Mouse (Mus musculus) kidney, embryonic 14.5 days (tissue): ENCODE results near the gene Mks1. TPM values are rescaled to one million over a fixed set of nuclear protein-coding genes. Genes with fewer than 3 reads are reported as not detected.

Experiments
- ATAC-seq: fragments of 200-750 bp; cut with Nextera tagmentation; 2 replicates; pipeline ENCODE4 v1.8.0; 2017; ENCODE audit warnings: moderate number of reproducible peaks, mild to moderate bottlenecking, moderate TSS enrichment, moderate library complexity; ENCODE audit not compliant: low FRiP score, low TSS enrichment
- H3K27ac ChIP-seq: fragments of 300-500 bp; sonication (generic); 2 replicates; pipeline ENCODE4 v1.5.1; 2014; ENCODE audit warnings: low read depth, mild to moderate bottlenecking, low read length, moderate library complexity, mixed read lengths
- H3K27me3 ChIP-seq: fragments of 300-500 bp; sonication (generic); 2 replicates; pipeline ENCODE4 v1.6.1; 2014; ENCODE audit warnings: mild to moderate bottlenecking, low read length; ENCODE audit not compliant: control insufficient read depth, insufficient read depth
- H3K36me3 ChIP-seq: fragments of 300-500 bp; sonication (generic); 2 replicates; pipeline ENCODE4 v1.6.1; 2014; ENCODE audit warnings: low read length, mixed read lengths; ENCODE audit not compliant: control insufficient read depth, insufficient read depth
- H3K4me1 ChIP-seq: fragments of 300-500 bp; sonication (generic); 2 replicates; pipeline ENCODE4 v1.6.1; 2014; ENCODE audit warnings: low read length, mixed read lengths; ENCODE audit not compliant: control insufficient read depth, insufficient read depth
- H3K4me2 ChIP-seq: fragments of 300-500 bp; sonication (generic); replicated peaks from 2 replicates; pipeline ENCODE4 v1.6.1; 2014; ENCODE audit warnings: low read depth, mild to moderate bottlenecking, low read length
- H3K4me3 ChIP-seq: fragments of 300-500 bp; sonication (generic); 2 replicates; pipeline ENCODE4 v1.5.1; 2014; ENCODE audit warnings: mild to moderate bottlenecking, low read length
- H3K9ac ChIP-seq: fragments of 300-500 bp; sonication (generic); 2 replicates; pipeline ENCODE4 v1.6.1; 2014; ENCODE audit warnings: low read depth, mild to moderate bottlenecking, low read length, moderate library complexity
- H3K9me3 ChIP-seq: fragments of 300-500 bp; sonication (generic); 2 replicates; pipeline ENCODE4 v1.6.1; 2016; ENCODE audit warnings: low read length; ENCODE audit not compliant: control insufficient read depth
- WGBS: fragments of 180-500 bp; shearing (Covaris S2); extraction: QIAGEN DNeasy Blood & Tissue Kit; methylation state at CpG from one replicate; pipeline ENCODE4 v1.1.7; 2014; 5-methylcytosine and 5-hydroxymethylcytosine counted together
- polyA plus RNA-seq: library from polyadenylated mRNA; unstranded; fragments of >200 nt; fragmentation: Nextera tagmentation; extraction: Ambion mirVana; gene quantifications from 2 replicates; pipeline ENCODE4 v1.2.1, GENCODE M21; 2014

Mks1 gene
- polyA plus RNA-seq, result 10.0 and 15.6 TPM in 2 replicates

GRCm38 (mm10) chr11:87852690-87853596 lies at the start of gene Mks1:
Gene Mks1, plus strand, starts transcription at chr11:87853215.
- peak within 1 kb of the TSS; percentile 67 for H3K4me3 ChIP-seq
- H3K27me3 ChIP-seq, result no peaks in the 10 kb centered on the region
- peaks cover 4% of the 10 kb centered on the region; the same call in 1 of the 2 replicates for H3K4me1 ChIP-seq
- H3K27ac ChIP-seq, result peak within 1 kb of the TSS; percentile 42; the same call in 1 of the 2 replicates
- peaks cover 9% of the 10 kb centered on the region; the same call in 1 of the 2 replicates for H3K36me3 ChIP-seq
- no peaks in the 10 kb centered on the region for H3K9me3 ChIP-seq
- 4% methylated on average over 40 of the region's 40 CpGs for WGBS
- peak within 1 kb of the TSS; percentile 75 for H3K4me2 ChIP-seq
- peak; percentile 95 for ATAC-seq
- H3K9ac ChIP-seq, result peak within 1 kb of the TSS; percentile 62

- Histone ChIP-seq H3K9ac (no peak overlapping the region), H3K4me3 (no peak overlapping the region), H3K27me3 (no peaks in the 10 kb centered on the region), H3K9me3 (no peaks in the 10 kb centered on the region), H3K4me1 (no peaks in the 10 kb centered on the region), H3K4me2 (no peak overlapping the region), H3K27ac (no peak overlapping the region), H3K36me3 (no peaks in the 10 kb centered on the region)
- 77% methylated on average over 1 of the region's 1 CpGs for WGBS
- ATAC-seq, result no peak
Observed at GRCm38 (mm10) chr11:87805448-87805847, 47.6 kb upstream of the Mks1 start.

DNA sequence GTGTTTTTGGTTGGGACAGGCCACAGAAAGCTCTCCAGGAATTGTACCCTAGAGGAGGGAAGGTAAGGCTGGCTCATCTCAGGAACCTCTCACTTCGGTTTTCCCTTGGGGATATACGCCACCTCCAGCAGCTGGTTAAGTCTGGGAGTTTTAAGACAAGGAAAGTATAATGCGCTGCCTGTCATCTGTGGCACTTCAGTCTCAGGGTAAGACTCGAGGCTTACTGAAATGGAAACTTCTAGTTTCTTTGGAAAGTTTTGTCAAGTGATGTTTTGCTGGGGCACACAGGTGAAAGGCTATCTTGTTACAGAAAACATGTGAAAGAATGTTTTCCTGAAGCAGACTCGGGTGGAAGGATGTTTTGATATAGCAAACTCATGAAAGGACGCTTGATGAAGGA lies 45.6 kb upstream of the Mks1 start:
- Histone ChIP-seq H3K4me3 (no peak overlapping the region), H3K36me3 (no peaks in the 10 kb centered on the region), H3K27me3 (no peaks in the 10 kb centered on the region), H3K4me2 (no peak overlapping the region), H3K4me1 (no peaks in the 10 kb centered on the region), H3K9me3 (no peaks in the 10 kb centered on the region), H3K27ac (no peak overlapping the region), H3K9ac (no peak overlapping the region)
- 76% methylated on average over 6 of the region's 6 CpGs for WGBS
- no peak for ATAC-seq

DNA sequence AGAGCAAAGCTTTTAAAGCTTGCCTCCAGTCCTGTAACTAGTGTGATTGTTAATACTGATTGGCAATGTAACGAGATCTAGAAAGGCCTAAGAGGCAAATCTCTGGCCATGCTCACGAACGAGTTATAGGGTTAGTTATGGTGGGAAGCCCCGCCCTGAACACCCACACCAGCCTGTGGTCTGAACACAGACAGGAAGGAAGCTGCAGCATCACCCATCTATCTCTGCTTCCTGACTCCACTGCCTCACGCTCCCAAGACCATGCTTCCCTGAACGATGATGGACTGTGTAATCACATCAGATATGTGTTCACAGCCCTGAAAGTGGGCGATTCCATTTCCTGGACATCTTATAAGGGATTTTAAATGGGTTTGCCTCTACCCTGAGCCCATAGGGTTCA lies 44.8 kb upstream of the Mks1 start:
- Histone ChIP-seq H3K4me1 (no peaks in the 10 kb centered on the region), H3K4me3 (no peak overlapping the region), H3K4me2 (no peak overlapping the region), H3K9ac (no peak overlapping the region), H3K27ac (no peak overlapping the region), H3K9me3 (no peaks in the 10 kb centered on the region), H3K36me3 (no peaks in the 10 kb centered on the region), H3K27me3 (no peaks in the 10 kb centered on the region)
- no peak for ATAC-seq
- WGBS, result 82% methylated on average over 7 of the region's 7 CpGs

DNA sequence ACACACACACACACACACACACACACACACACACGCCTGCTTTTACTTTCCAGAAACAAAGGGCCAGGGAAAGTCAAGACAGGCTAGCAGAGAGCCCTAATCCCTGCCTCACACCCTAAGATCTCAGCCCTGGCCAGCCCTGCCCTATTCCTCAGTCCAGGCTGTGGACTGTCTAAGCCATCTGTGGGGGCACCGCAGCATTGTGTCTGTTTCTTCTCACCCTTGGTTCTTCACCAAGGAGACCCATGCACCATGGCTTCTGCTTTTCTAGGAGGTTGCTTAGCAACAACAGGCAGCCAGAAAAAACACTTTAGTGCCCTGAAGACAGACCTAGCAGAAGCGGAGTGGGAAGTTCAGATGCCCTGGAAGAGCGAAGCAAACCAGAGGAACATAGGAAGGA lies 41.6 kb upstream of the Mks1 start:
- no peak overlapping the region for H3K4me3 ChIP-seq
- no peak for ATAC-seq
- 49% methylated on average over 4 of the region's 4 CpGs for WGBS
- H3K4me2 ChIP-seq, result no peak overlapping the region
- no peaks in the 10 kb centered on the region for H3K9me3 ChIP-seq
- no peaks in the 10 kb centered on the region for H3K4me1 ChIP-seq
- no peaks in the 10 kb centered on the region for H3K36me3 ChIP-seq
- H3K27me3 ChIP-seq, result no peaks in the 10 kb centered on the region
- no peak overlapping the region for H3K9ac ChIP-seq
- H3K27ac ChIP-seq, result no peak overlapping the region

DNA sequence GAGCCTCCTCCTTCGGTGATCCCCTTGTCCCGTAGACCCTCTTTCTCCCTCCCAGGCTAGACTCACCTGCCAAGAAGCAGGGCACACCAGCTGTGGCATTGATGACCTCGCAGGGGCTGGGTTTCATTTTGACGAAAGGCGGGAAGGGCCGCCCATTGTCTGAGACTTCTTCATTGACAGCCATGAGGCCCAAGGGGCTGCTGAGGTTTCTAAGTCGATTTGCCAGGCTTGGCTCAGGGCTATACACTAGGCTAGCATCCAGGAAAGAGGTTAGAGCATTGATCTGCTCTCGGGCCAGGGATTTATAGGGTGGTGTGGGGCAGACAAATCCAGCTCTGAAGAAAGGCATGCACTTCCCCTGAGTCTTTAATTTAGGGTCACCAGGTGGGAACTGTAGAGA lies 38.2 kb upstream of the Mks1 start:
- no peak overlapping the region for H3K9ac ChIP-seq
- H3K4me2 ChIP-seq, result no peak overlapping the region
- no peak overlapping the region for H3K27ac ChIP-seq
- no peak overlapping the region for H3K4me3 ChIP-seq
- H3K36me3 ChIP-seq, result no peaks in the 10 kb centered on the region
- H3K4me1 ChIP-seq, result no peaks in the 10 kb centered on the region
- H3K27me3 ChIP-seq, result no peaks in the 10 kb centered on the region
- ATAC-seq, result no peak
- WGBS, result 76% methylated on average over 8 of the region's 8 CpGs
- no peaks in the 10 kb centered on the region for H3K9me3 ChIP-seq

GRCm38 (mm10) chr11:87816707-87817442 lies 36.1 kb upstream of the Mks1 start:
- no peaks in the 10 kb centered on the region for H3K9me3 ChIP-seq
- H3K4me3 ChIP-seq, result peak overlapping the region; percentile 38
- 0 out of 2 replicates have a peak overlapping the region, but pooled peaks have one; percentile 51 for H3K9ac ChIP-seq
- 3% methylated on average over 30 of the region's 31 CpGs for WGBS
- no peaks in the 10 kb centered on the region; the same call in 1 of the 2 replicates for H3K4me1 ChIP-seq
- peak overlapping the region; percentile 72 for H3K4me2 ChIP-seq
- no peak overlapping the region for H3K27ac ChIP-seq
- no peaks in the 10 kb centered on the region for H3K27me3 ChIP-seq
- no peaks in the 10 kb centered on the region for H3K36me3 ChIP-seq
- ATAC-seq, result peak; percentile 52

- peak overlapping the region; percentile 72 for H3K4me2 ChIP-seq
- no peaks in the 10 kb centered on the region for H3K36me3 ChIP-seq
- 0 out of 2 replicates have a peak overlapping the region, but pooled peaks have one; percentile 51 for H3K9ac ChIP-seq
- 32% methylated on average over 4 of the region's 4 CpGs for WGBS
- no peaks in the 10 kb centered on the region for H3K9me3 ChIP-seq
- no peaks in the 10 kb centered on the region; the same call in 1 of the 2 replicates for H3K4me1 ChIP-seq
- H3K4me3 ChIP-seq, result peak overlapping the region; percentile 38
- H3K27ac ChIP-seq, result no peak overlapping the region
- ATAC-seq, result no peak
- no peaks in the 10 kb centered on the region for H3K27me3 ChIP-seq
Observed at GRCm38 (mm10) chr11:87817443-87817773, 35.6 kb upstream of the Mks1 start.

DNA sequence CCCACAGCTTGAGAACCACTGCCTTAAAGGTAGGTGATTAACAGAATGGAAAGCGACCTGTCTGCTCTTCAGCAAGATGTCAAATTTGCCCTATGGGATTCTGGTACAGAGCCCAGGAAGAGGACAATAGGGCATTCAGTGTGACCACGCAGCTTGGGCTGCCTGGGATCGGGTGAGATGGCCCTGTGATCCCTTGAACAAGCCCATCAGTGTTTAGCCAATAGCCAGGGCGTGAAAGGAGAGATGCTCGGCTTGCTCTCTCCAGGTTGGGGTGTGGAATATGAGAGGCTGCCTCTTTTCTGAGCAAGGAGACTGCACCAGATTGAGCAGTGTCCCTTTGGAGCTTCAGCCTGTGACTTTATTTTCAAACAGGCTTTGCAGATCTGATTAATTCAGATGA lies 31.5 kb upstream of the Mks1 start:
- no peak overlapping the region for H3K4me2 ChIP-seq
- WGBS, result 47% methylated on average over 5 of the region's 5 CpGs
- no peak for ATAC-seq

More for the DNA sequence above, 31.5 kb upstream of the Mks1 start:
- Histone ChIP-seq H3K9ac (no peak overlapping the region), H3K27ac (no peak overlapping the region), H3K4me1 (no peaks in the 10 kb centered on the region; the same call in 1 of the 2 replicates), H3K36me3 (no peaks in the 10 kb centered on the region), H3K4me3 (no peak overlapping the region), H3K27me3 (no peaks in the 10 kb centered on the region), H3K9me3 (no peaks in the 10 kb centered on the region)
